Mouse (Mus musculus) myocyte (in vitro differentiated cells): ENCODE measurements around the gene Rasal1. TPM values are rescaled to one million over a fixed set of nuclear protein-coding genes. Genes with fewer than 3 reads are reported as not detected.

ENCODE experiments used
- H3K27me3 ChIP-seq: one replicate; pipeline ENCODE4 v1.6.1; 2011; ENCODE audit not compliant: control insufficient read depth, insufficient read depth, insufficient read length
- H3K36me3 ChIP-seq: one replicate; pipeline ENCODE4 v1.6.1; 2011; ENCODE audit not compliant: control insufficient read depth, insufficient read depth
- H3K4me2 ChIP-seq: one replicate; pipeline ENCODE4 v1.6.1; 2011; ENCODE audit warnings: low read depth, control low read depth
- H3K4me3 ChIP-seq: one replicate; pipeline ENCODE4 v1.5.1; 2011; ENCODE audit warnings: mild to moderate bottlenecking, control low read depth, moderate library complexity
- H3K79me2 ChIP-seq: one replicate; pipeline ENCODE4 v1.6.1; 2011; ENCODE audit not compliant: control insufficient read depth, insufficient read depth
- H3ac ChIP-seq: one replicate; pipeline ENCODE4 v1.6.1; 2011; ENCODE audit not compliant: control insufficient read depth, insufficient read length
- CEBPB ChIP-seq: IDR thresholded peaks from 2 replicates; pipeline ENCODE4 v1.6.1; 2011; ENCODE audit warnings: mild to moderate bottlenecking, moderate library complexity; ENCODE audit not compliant: poor library complexity, insufficient read depth, severe bottlenecking
- E2F4 ChIP-seq: IDR thresholded peaks from one replicate; pipeline ENCODE4 v1.6.1; 2011; ENCODE audit warnings: mild to moderate bottlenecking, control low read depth, moderate library complexity; ENCODE audit not compliant: insufficient read depth
- MAX ChIP-seq: IDR thresholded peaks from one replicate; pipeline ENCODE4 v1.6.1; 2011; ENCODE audit warnings: low read depth, mild to moderate bottlenecking, control low read depth
- MYOD1 ChIP-seq, 3 experiments: IDR thresholded peaks; one replicate each; pipeline ENCODE4 v1.6.1; 2011; ENCODE audit warnings: control low read depth in 2 of 3, low read depth in 2 of 3, mild to moderate bottlenecking in 2 of 3, moderate library complexity in 1 of 3; ENCODE audit not compliant: insufficient read length in 2 of 3, control insufficient read depth in 1 of 3
- MYOG ChIP-seq, 3 experiments: IDR thresholded peaks; one replicate each; pipeline ENCODE4 v1.6.1; 2011; ENCODE audit warnings: control low read depth in 2 of 3, low read depth in 2 of 3, mild to moderate bottlenecking in 2 of 3; ENCODE audit not compliant: insufficient read length in 2 of 3, control insufficient read depth in 1 of 3, insufficient read depth in 1 of 3
- POLR2A ChIP-seq: IDR thresholded peaks from one replicate; pipeline ENCODE4 v1.6.1; 2011; ENCODE audit warnings: low read depth, mild to moderate bottlenecking, control low read depth, moderate library complexity; ENCODE audit not compliant: insufficient read length
- POLR2AphosphoS2 ChIP-seq: IDR thresholded peaks from one replicate; pipeline ENCODE4 v1.6.1; 2011; ENCODE audit warnings: low read depth, control low read depth; ENCODE audit not compliant: insufficient read length
- REST ChIP-seq: IDR thresholded peaks from one replicate; pipeline ENCODE4 v1.6.1; 2011; ENCODE audit warnings: mild to moderate bottlenecking, control low read depth, moderate library complexity; ENCODE audit not compliant: insufficient read depth, insufficient read length
- SRF ChIP-seq: IDR thresholded peaks from one replicate; pipeline ENCODE4 v1.6.1; 2011; ENCODE audit warnings: low read depth; ENCODE audit not compliant: control insufficient read depth, insufficient read length
- TCF12 ChIP-seq: IDR thresholded peaks from one replicate; pipeline ENCODE4 v1.6.1; 2011; ENCODE audit warnings: mild to moderate bottlenecking, control low read depth; ENCODE audit not compliant: poor library complexity, insufficient read depth, severe bottlenecking
- TCF3 ChIP-seq: IDR thresholded peaks from one replicate; pipeline ENCODE4 v1.6.1; 2011; ENCODE audit warnings: low read depth, control low read depth; ENCODE audit not compliant: insufficient read length
- USF1 ChIP-seq: IDR thresholded peaks from one replicate; pipeline ENCODE4 v1.6.1; 2011; ENCODE audit warnings: low read depth, mild to moderate bottlenecking, control low read depth, moderate library complexity
- polyA plus RNA-seq: library from polyadenylated mRNA; unstranded; fragments of >200 nt; fragmentation: generic; extraction: Trizol; gene quantifications from one replicate; pipeline ENCODE4 v1.2.1, GENCODE M21; 2012; ENCODE audit warnings: missing spikeins

Gene Rasal1
- 0.01 TPM for polyA plus RNA-seq

- Histone ChIP-seq H3K27me3 (peaks cover 58% of the 10 kb centered on the region), H3K4me2 (peak within 1 kb of the TSS; percentile 38), H3ac (no peak within 1 kb of the TSS), H3K79me2 (no peaks in the 10 kb centered on the region), H3K4me3 (no peak within 1 kb of the TSS), H3K36me3 (no peaks in the 10 kb centered on the region)
- no peak for TF ChIP-seq TCF3
- peak in 1 of 3 experiments; percentile 7 for TF ChIP-seq MYOG (IDR thresholded peaks at IDR 0.05; ENCODE audit: control insufficient read depth in 1 of 3, insufficient read depth in 1 of 3, insufficient read length in 2 of 3, low read depth in 2 of 3)
Measured at GRCm38 (mm10) chr5:120648569-120649373, at the start of gene Rasal1. Rasal1 (plus strand) TSS chr5:120648812.

- Histone ChIP-seq H3K27me3 (no peaks in the 10 kb centered on the region), H3K4me2 (no peak overlapping the region), H3K79me2 (no peaks in the 10 kb centered on the region), H3K36me3 (no peaks in the 10 kb centered on the region), H3K4me3 (no peak overlapping the region), H3ac (no peak overlapping the region)
- TF ChIP-seq E2F4 = no peak
- no peak for TF ChIP-seq POLR2AphosphoS2
- TF ChIP-seq TCF12 = no peak
- TF ChIP-seq POLR2A = no peak
- TF ChIP-seq TCF3 = no peak
- no peak for TF ChIP-seq SRF
- no peak for TF ChIP-seq USF1
- TF ChIP-seq MAX = no peak
- TF ChIP-seq MYOG (IDR thresholded peaks at IDR 0.05; ENCODE audit: control insufficient read depth in 1 of 3, insufficient read depth in 1 of 3, insufficient read length in 2 of 3, low read depth in 2 of 3) = no peak
- no peak for TF ChIP-seq REST
- no peak for TF ChIP-seq MYOD1 (IDR thresholded peaks at IDR 0.05; ENCODE audit: control insufficient read depth in 1 of 3, insufficient read length in 2 of 3, low read depth in 2 of 3)
- no peak for TF ChIP-seq CEBPB
Measured at GRCm38 (mm10) chr5:120599625-120600024, 49.0 kb upstream of the Rasal1 start.

- no peaks in the 10 kb centered on the region for H3K36me3 ChIP-seq
- no peak overlapping the region for H3K4me2 ChIP-seq
- no peaks in the 10 kb centered on the region for H3K79me2 ChIP-seq
- no peaks in the 10 kb centered on the region for H3K27me3 ChIP-seq
- no peak overlapping the region for H3K4me3 ChIP-seq
- H3ac ChIP-seq = no peak overlapping the region
- TF ChIP-seq USF1 = no peak
- peak in 1 of 3 experiments; percentile 49 for TF ChIP-seq MYOD1 (IDR thresholded peaks at IDR 0.05; ENCODE audit: control insufficient read depth in 1 of 3, insufficient read length in 2 of 3, low read depth in 2 of 3)
- no peak for TF ChIP-seq TCF3
- peak in 1 of 3 experiments; percentile 52 for TF ChIP-seq MYOG (IDR thresholded peaks at IDR 0.05; ENCODE audit: control insufficient read depth in 1 of 3, insufficient read depth in 1 of 3, insufficient read length in 2 of 3, low read depth in 2 of 3)
Measured at GRCm38 (mm10) chr5:120600946-120601668, 47.5 kb upstream of the Rasal1 start.

GRCm38 (mm10) chr5:120602210-120602609 lies 46.4 kb upstream of the Rasal1 start:
- no peaks in the 10 kb centered on the region for H3K36me3 ChIP-seq
- H3K4me2 ChIP-seq = no peak overlapping the region
- no peak overlapping the region for H3K4me3 ChIP-seq
- H3K27me3 ChIP-seq = no peaks in the 10 kb centered on the region
- H3ac ChIP-seq = no peak overlapping the region
- TF ChIP-seq TCF3 (no peak), MAX (no peak), USF1 (no peak), SRF (no peak), E2F4 (no peak), TCF12 (no peak), POLR2A (no peak), MYOD1 (IDR thresholded peaks at IDR 0.05; ENCODE audit: control insufficient read depth in 1 of 3, insufficient read length in 2 of 3, low read depth in 2 of 3) (no peak), POLR2AphosphoS2 (no peak), CEBPB (no peak), MYOG (IDR thresholded peaks at IDR 0.05; ENCODE audit: control insufficient read depth in 1 of 3, insufficient read depth in 1 of 3, insufficient read length in 2 of 3, low read depth in 2 of 3) (no peak), REST (no peak)
- H3K79me2 ChIP-seq = no peaks in the 10 kb centered on the region

GRCm38 (mm10) chr5:120603515-120603914 lies 45.1 kb upstream of the Rasal1 start:
- Histone ChIP-seq H3ac (no peak overlapping the region), H3K27me3 (no peaks in the 10 kb centered on the region), H3K36me3 (no peaks in the 10 kb centered on the region), H3K4me3 (no peak overlapping the region), H3K79me2 (no peaks in the 10 kb centered on the region), H3K4me2 (no peak overlapping the region)
- TF ChIP-seq TCF12 (no peak), E2F4 (no peak), SRF (no peak), TCF3 (no peak), REST (no peak), MAX (no peak), MYOD1 (IDR thresholded peaks at IDR 0.05; ENCODE audit: control insufficient read depth in 1 of 3, insufficient read length in 2 of 3, low read depth in 2 of 3) (no peak)
